Mouse (Mus musculus): ENCODE results near the gene Gm7982. TPM values are rescaled to one million over a fixed set of nuclear protein-coding genes. Genes with fewer than 3 reads are reported as not detected.
"Not testable (repeated sequence)": the region's sequence is repeated elsewhere in the genome, so short reads cannot be mapped to it uniquely, and the experiment has no call there.

Gene Gm7982
- not detected for total RNA-seq (2022)

DNA sequence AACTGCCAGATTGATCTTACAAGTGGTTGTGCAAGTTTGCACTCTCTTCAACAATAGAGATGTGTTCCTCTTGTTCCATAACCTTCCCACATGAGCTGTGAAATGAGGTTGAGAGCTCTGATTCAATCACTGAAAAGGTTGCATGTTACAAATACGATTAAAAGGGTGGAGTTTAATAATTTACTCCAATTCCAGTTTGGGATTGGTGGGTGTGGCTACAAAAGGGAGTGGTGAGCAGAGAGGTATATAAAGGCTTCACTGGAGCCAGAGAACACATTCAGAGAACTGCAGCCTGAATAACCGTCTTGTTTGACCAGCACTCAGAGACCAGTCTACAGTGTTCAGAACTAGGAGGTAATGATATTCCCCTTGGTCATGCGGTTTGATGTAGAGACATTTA, at the start of gene Gm7982:
Gene Gm7982 (plus strand): TSS at position 301 of the 400 bp plus-strand sequence.
- DNase-seq (ENCODE audit: low spot score in 2 of 2): not testable (repeated sequence)

DNA sequence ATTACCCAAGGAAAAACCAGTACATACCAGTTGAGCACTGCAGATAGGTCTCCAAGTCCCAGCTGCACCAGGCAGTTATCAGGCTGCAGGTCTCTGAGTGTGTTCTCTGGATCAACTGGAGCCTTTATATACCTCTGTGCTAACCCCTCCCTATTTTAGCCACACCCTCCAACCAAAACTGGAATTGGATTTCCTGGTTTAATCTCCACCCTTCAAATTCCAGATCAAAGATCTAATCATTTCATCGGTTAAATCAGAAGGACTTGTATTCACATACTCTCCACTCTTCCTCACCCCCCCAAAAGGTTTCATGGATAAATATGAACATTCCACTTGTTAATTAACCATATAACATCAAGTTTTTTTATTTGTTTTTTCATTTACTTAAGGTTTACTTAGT, 5.7 kb upstream of the Gm7982 start, which contains the start of gene Gm7978:
Gene Gm7978 (minus strand): TSS at position 101 of the 400 bp plus-strand sequence.
- not testable (repeated sequence) for DNase-seq (ENCODE audit: low spot score in 2 of 2)

- DNase-seq (ENCODE audit: low spot score in 2 of 2): not testable (repeated sequence)
Measured at GRCm38 (mm10) chr5:95775690-95776089, 33.9 kb downstream of the Gm7982 start, which contains the start of gene E330014E10Rik. TSS of gene E330014E10Rik (plus strand) at chr5:95775990.

Other genes starting within 250 kb of the Gm7982 start
- not detected for gene Gm3286, start 231.3 kb upstream of the Gm7982 start, total RNA-seq (2022)
- not detected for gene Gm7971, start 147.1 kb upstream of the Gm7982 start, total RNA-seq (2022)
- gene Gm7978, start 5.8 kb upstream of the Gm7982 start, total RNA-seq (2022): not detected
- not detected for gene E330014E10Rik, start 34.0 kb downstream of the Gm7982 start, total RNA-seq (2022)
- gene Cxcl13, start 214.9 kb downstream of the Gm7982 start, total RNA-seq (2022): under 1 TPM in 1 of 4 experiments, not detected in 3; 0.39 TPM